13 mouse cellular contexts compared by ENCODE assay signal in genomic region chr8:112498881-112499399, GRCm38 (mm10).
"Had no signal": no experiment of that assay in that cellular context is flagged by ENCODE, and none has a peak within 500 bp of the region (broad histone marks: within the 10 kb centered on the region; RNA-seq: fewer than 3 reads in every experiment).

No protein-coding gene starts in this region.

- H3K9ac ChIP-seq: lung, embryonic 14.5 days; neural tube, embryonic 13.5 days had no signal

- H3K27me3 ChIP-seq: neural tube, embryonic 13.5 days had no signal

- H3K4me1 ChIP-seq: midbrain, embryonic 10.5 days; neural tube, embryonic 13.5 days had no signal

- H3K4me3 ChIP-seq: midbrain, embryonic 10.5 days; myocyte; neural tube, embryonic 13.5 days had no signal

- H3K27ac ChIP-seq: midbrain, embryonic 10.5 days; neural tube, embryonic 13.5 days had no signal

- ATAC-seq: midbrain, embryonic 16.5 days had no signal

- H3K4me2 ChIP-seq: lung, embryonic 14.5 days; neural tube, embryonic 13.5 days had no signal

- H3K9me3 ChIP-seq: midbrain, embryonic 10.5 days; neural tube, embryonic 13.5 days had no signal

- DNase-seq: lung, adult 18-20 months; lung, embryonic 14.5 days; lung, postnatal 10 days; lung, postnatal 4 days; midbrain, embryonic 14.5 days; right cerebral cortex, postnatal 14 days; thymus, adult 18-20 months; thymus, postnatal 14 days; thymus, postnatal 36 days had no signal

- H3K36me3 ChIP-seq: midbrain, embryonic 10.5 days; neural tube, embryonic 13.5 days had no signal
